Comparison of ENCODE assay signal across 19 mouse cellular contexts in the genomic region with DNA sequence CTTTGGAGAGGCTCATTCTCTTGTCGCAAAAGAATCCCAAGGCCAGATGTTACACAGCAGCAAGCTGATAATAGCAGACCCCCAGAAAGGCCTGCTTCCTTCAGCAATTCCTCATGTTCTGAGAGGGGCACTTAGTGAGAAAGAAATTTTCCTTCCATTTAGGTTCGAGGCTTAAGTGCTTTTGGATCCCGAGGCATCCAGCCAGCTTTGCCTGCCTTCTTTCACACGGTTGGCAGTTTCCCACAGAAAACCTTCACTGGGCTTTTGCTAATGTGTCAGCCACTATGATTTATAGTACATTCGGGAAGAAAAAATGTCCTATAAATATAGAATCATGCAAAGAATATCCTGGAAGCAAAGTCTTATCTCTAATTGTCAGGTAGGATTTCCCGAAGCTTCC. TPM values are rescaled to one million over a fixed set of nuclear protein-coding genes. Genes with fewer than 3 reads are reported as not detected.
DNase-seq lines count a peak whose midpoint lies in the region; ATAC-seq and TF ChIP-seq lines count a peak whose summit lies in the region.
"Had no signal": no experiment of that assay in that cellular context is flagged by ENCODE, and none has a peak within 500 bp of the region (broad histone marks: within the 10 kb centered on the region; RNA-seq: fewer than 3 reads in every experiment).

No protein-coding gene starts in this region.

- TF ChIP-seq CTCF in brain, embryonic 14.5 days (IDR thresholded peaks at IDR 0.05; ENCODE audit: borderline replicate concordance, extremely low read depth, insufficient read depth, insufficient read length), result no peak

- no peaks in the 10 kb centered on the region for H3K36me3 ChIP-seq in heart, embryonic 12.5 days
- H3K36me3 ChIP-seq: embryonic facial prominence, embryonic 12.5 days; forebrain, embryonic 12.5 days; liver, embryonic 12.5 days; neural tube, embryonic 12.5 days had no signal

- H3K4me2 ChIP-seq in heart, embryonic 12.5 days, result no peak overlapping the region
- H3K4me2 ChIP-seq: embryonic facial prominence, embryonic 12.5 days; forebrain, embryonic 12.5 days; liver, embryonic 12.5 days; neural tube, embryonic 12.5 days had no signal

- no peak overlapping the region for H3K9ac ChIP-seq in heart, embryonic 12.5 days
- H3K9ac ChIP-seq: embryonic facial prominence, embryonic 12.5 days; forebrain, embryonic 12.5 days; liver, embryonic 12.5 days; neural tube, embryonic 12.5 days had no signal

- DNase-seq in heart, adult 11 months, result peak; percentile 33
- peak; percentile 39 to 63 for DNase-seq in left cerebral cortex, adult 18-20 months (ENCODE audit: low spot score in 2 of 2)
- DNase-seq in left cerebral cortex, postnatal 4 days, result no peak
- DNase-seq in 3T3-L1 (ENCODE audit: low read depth, low spot score), result peak; percentile 50
- DNase-seq in brain, embryonic 14.5 days (ENCODE audit: low read depth), result peak; percentile 35
- no peak for DNase-seq in MN1 (ENCODE audit: low spot score)
- DNase-seq in Muller cell, postnatal 12 days (ENCODE audit: inconsistent ontology term), result no peak
- DNase-seq: cerebellum, postnatal 14 days; thymus, postnatal 14 days had no signal

- H3K27me3 ChIP-seq in heart, embryonic 12.5 days (replicated peaks), result no peaks in the 10 kb centered on the region
- H3K27me3 ChIP-seq: embryonic facial prominence, embryonic 12.5 days; forebrain, embryonic 12.5 days; neural tube, embryonic 12.5 days had no signal

- no peak overlapping the region for H3K27ac ChIP-seq in heart, embryonic 12.5 days (ENCODE audit: poor library complexity, severe bottlenecking)
- H3K27ac ChIP-seq: embryonic facial prominence, embryonic 12.5 days; forebrain, embryonic 12.5 days; liver, embryonic 12.5 days; macrophage; neural tube, embryonic 12.5 days had no signal

- no peak for ATAC-seq in heart, embryonic 12.5 days (ENCODE audit: insufficient number of reproducible peaks, low FRiP score)
- ATAC-seq: activated CD4-positive, CD25-positive, alpha-beta regulatory T cell, adult 4 months; inflammation-experienced regulatory T-cells, adult 6 months; liver, embryonic 12.5 days; midbrain, embryonic 16.5 days had no signal

- H3K9me3 ChIP-seq in heart, embryonic 12.5 days (replicated peaks), result no peaks in the 10 kb centered on the region
- H3K9me3 ChIP-seq: embryonic facial prominence, embryonic 12.5 days; forebrain, embryonic 12.5 days; liver, embryonic 12.5 days; neural tube, embryonic 12.5 days had no signal

- WGBS in heart, embryonic 12.5 days, result 47% methylated on average over 6 of the region's 6 CpGs

- H3K4me1 ChIP-seq in heart, embryonic 12.5 days (replicated peaks), result peaks cover 13% of the 10 kb centered on the region
- H3K4me1 ChIP-seq: embryonic facial prominence, embryonic 12.5 days; liver, embryonic 12.5 days had no signal

- TF ChIP-seq POLR2A in brain, embryonic 14.5 days (IDR thresholded peaks at IDR 0.05; ENCODE audit: borderline replicate concordance, extremely low read depth, insufficient read depth, insufficient read length, poor library complexity, severe bottlenecking), result no peak

- H3K4me3 ChIP-seq in heart, embryonic 12.5 days, result no peak overlapping the region
- H3K4me3 ChIP-seq: embryonic facial prominence, embryonic 12.5 days; forebrain, embryonic 12.5 days; liver, embryonic 12.5 days; neural tube, embryonic 12.5 days had no signal

- intact Hi-C loops in left cerebral cortex, postnatal 4 days (cut with DNase I), result no loop called here

RNA-seq across cellular contexts. Expression of a gene that starts 36.0 kb away (rescaled TPM):
- polyA plus RNA-seq in heart, embryonic 12.5 days (2016; fragmentation: Nextera tagmentation; extraction: Ambion mirVana), result 2.5 and 3.0 TPM in 2 replicates
- 1 to 10 TPM; 2.3 to 3.0 TPM for total RNA-seq in left cerebral cortex, adult 18-20 months (2021)
- total RNA-seq in left cerebral cortex, postnatal 4 days (2021), result 1 to 10 TPM in 1 of 2 experiments, under 1 TPM in 1; 0.50 to 1.3 TPM
- 0.19 and 0.26 TPM in 2 replicates for polyA plus RNA-seq in brain, embryonic 14.5 days (2012; rRNA removed)
- total RNA-seq: MEL had no signal
- polyA plus RNA-seq: activated CD4-positive, CD25-positive, alpha-beta regulatory T cell, adult 4 months; inflammation-experienced regulatory T-cells, adult 6 months; macrophage had no signal

Comparison
In these comparisons a context has a peak if more than half of its experiments do, and no peak if none do; other contexts are left out.
1. DNase-seq: peak in heart, adult 11 months (single experiment), left cerebral cortex, adult 18-20 months (2 of 2), 3T3-L1 (single experiment) and brain, embryonic 14.5 days (single experiment); none in left cerebral cortex, postnatal 4 days (single experiment), MN1 (single experiment) and Muller cell, postnatal 12 days (single experiment).